Mouse (Mus musculus): Measurements from ENCODE around the gene Cnmd. TPM values are rescaled to one million over a fixed set of nuclear protein-coding genes. Genes with fewer than 3 reads are reported as not detected.

The Cnmd gene
- polyA plus RNA-seq, 1 experiment from 2014 or later, result not detected

DNA sequence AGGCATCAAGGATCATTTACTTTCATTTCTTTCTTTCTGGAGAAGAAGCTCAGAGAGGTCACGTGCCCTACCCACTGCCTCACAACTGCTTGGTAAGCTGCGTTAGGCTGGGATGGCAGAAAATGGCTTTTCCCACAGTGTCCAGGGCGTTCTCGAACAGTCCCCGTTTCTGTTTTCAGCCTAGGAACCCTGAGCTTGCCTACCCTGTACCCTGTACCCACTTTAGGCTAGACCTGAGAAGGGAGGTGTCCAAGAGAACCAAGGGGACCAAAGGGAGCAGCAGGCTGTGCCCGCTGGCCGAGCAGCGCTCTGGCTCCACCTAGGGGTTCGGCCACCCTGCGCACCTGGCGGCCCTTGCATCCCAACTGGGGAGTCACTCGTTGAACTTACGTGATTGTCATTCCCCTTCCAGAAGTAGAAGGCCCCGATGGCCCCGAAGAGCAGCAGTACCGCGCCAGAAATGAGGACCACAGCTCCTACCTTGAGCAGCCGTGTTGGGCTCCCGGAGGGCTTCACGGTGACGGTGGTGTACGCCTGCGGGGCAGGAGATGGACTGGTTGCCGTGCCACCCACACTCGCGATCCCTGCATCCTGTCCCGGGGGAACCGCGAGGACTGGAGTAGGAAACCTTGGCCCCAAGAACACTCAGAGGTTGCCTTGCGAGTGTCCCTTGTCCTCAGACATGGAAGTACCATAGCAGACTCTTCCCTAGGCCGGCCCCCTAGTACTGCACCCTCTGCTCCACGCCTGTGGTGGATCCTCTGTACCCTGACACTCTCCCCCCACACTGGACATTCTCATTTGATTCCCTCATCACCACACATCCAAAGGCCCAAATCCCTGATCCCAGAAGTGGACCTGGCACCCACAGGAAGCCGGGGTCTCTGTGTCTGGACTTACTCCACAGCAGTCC, 709 bp downstream of the Cnmd start:
- 16% methylated on average over 33 of the region's 33 CpGs for WGBS (ENCODE audit: missing documents)
- Histone ChIP-seq H3K36me3 (ENCODE audit: inconsistent target) (no peaks in the 10 kb centered on the region), H3K4me3 (ENCODE audit: inconsistent target) (peak overlapping the region; percentile 12; the same call in 1 of the 2 replicates), H3K27ac (no peak overlapping the region), H3K79me2 (ENCODE audit: inconsistent target) (no peaks in the 10 kb centered on the region)

DNA sequence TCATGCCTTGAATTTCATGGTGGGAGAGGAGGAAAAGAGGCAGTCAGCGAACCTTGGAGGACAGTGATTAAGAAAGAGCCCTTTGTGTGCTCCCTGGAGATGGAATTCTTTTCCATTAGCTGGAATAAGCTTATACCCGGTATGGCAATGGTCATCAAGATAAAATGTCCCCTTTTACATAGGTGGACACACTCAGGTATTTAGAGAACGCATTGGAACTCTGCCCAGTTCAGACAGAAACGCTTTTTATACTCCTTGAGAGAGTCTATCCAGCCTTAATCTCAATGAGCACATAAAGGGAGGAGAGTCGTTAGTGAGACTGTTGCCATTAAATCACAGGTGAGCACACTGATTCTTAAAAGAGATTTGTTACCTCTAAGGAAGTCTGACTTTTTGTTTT, 1.5 kb downstream of the Cnmd start:
- Histone ChIP-seq H3K79me2 (ENCODE audit: inconsistent target) (no peaks in the 10 kb centered on the region), H3K4me3 (ENCODE audit: inconsistent target) (no peak overlapping the region; the same call in 1 of the 2 replicates), H3K36me3 (ENCODE audit: inconsistent target) (no peaks in the 10 kb centered on the region), H3K27ac (no peak overlapping the region)
- WGBS (ENCODE audit: missing documents), result 71% methylated on average over 5 of the region's 5 CpGs

DNA sequence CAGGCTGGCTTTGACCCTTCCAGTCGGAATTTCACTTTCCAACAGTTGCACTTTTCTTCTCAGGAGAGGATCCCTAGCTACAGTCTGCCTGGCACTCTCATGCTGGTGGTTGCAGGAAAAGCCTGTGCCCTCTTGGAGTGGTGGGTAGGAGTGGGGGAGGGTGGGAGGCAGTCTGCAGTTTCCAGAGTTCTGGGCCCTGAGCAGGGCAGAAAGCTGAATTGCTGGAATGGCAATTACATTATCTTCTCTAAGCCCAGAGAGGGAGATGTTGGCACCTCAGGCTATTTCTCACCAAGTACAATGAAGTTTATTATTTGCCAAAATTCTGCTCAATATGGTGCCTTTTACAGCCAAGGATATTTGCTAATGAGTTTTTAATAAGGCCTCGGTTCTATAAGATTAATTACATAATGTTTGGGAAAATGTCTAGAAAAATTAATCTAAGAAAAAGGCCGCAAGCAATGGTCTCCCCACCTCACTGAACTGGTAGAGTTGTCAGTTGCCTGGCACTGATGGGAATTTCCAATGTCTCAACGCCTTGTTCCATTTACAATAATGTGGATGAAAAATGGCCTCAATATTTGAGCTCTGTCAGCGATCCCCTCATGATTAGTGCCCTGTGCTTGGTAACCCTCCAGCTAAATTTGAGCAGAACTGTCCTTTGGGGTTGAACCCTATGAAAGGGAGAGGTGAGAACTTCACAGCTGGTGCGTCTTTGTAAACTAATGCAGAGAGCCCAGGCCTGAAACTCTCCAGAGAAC, 3.0 kb downstream of the Cnmd start:
- Histone ChIP-seq H3K36me3 (ENCODE audit: inconsistent target) (no peaks in the 10 kb centered on the region), H3K79me2 (ENCODE audit: inconsistent target) (no peaks in the 10 kb centered on the region), H3K4me3 (ENCODE audit: inconsistent target) (no peak overlapping the region), H3K27ac (no peak overlapping the region)
- WGBS (ENCODE audit: missing documents), result 94% methylated on average over 6 of the region's 6 CpGs

DNA sequence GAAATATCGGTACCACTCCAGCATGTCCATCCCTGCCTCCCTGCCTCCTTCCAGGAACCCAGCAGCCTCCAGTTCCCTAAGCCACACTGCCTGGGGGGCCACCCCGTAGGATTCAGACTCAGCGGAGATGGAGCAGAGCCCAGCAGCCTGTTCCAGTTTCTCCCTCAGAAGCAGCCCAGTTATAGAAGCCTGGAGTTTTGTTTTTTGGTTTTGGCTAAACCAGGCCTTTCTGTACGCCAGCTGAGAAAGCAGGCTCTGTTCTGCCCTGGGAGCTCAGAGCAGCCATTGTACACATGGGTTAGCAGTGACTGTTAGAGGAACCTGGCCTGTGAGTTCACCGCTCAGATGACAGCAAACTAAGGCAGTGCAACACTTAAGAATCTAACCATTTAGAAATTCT, 3.7 kb downstream of the Cnmd start:
- no peaks in the 10 kb centered on the region for H3K36me3 ChIP-seq (ENCODE audit: inconsistent target)
- 93% methylated on average over 5 of the region's 5 CpGs for WGBS (ENCODE audit: missing documents)

DNA sequence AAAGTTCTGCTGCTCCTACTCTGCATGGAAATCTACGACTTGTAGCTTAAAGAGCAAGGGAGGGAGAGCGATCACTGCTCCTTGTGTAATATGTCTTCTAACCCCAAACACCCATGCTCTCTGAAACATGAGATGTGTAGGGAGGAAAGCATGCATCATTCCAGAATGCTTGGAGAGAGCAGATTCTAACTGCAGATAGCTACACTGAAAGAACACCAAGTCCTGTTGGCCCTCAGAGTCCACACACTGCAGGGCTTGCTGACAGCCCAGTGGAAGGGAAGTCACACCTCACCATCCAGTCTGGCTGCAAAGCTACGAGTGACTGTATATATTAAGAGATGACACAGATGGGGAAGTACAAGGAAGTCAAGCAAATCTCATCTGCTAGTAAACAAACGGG, 9.3 kb downstream of the Cnmd start:
- H3K4me3 ChIP-seq (ENCODE audit: inconsistent target), result no peak overlapping the region
- 55% methylated on average over 4 of the region's 4 CpGs for WGBS (ENCODE audit: missing documents)
- no peaks in the 10 kb centered on the region for H3K79me2 ChIP-seq (ENCODE audit: inconsistent target)
- H3K36me3 ChIP-seq (ENCODE audit: inconsistent target), result no peaks in the 10 kb centered on the region
- H3K27ac ChIP-seq, result no peak overlapping the region

More for the DNA sequence above, 3.7 kb downstream of the Cnmd start:
- Histone ChIP-seq H3K4me3 (ENCODE audit: inconsistent target) (no peak overlapping the region), H3K79me2 (ENCODE audit: inconsistent target) (no peaks in the 10 kb centered on the region), H3K27ac (no peak overlapping the region)

DNA sequence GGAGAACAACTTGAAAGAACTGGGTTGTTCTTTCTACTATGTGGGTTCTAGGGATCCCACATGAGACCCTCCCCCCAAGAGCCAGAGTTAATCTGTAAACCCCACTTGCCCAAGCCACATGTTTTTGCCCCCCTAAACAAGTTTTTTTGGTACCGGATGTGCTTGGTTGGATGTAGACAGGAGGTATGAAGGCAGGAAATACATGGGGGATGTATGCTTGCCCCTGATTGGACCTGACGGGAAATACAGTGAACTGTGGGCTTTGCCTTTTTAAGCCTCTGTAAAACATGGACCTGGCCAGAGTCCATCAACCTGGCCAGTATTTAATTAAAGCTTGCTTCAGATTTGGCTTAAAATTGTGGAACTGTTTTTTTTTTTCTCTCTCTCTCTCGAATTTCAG, 12.3 kb downstream of the Cnmd start:
- WGBS (ENCODE audit: missing documents), result 28% methylated on average over 3 of the region's 3 CpGs
- Histone ChIP-seq H3K4me3 (ENCODE audit: inconsistent target) (no peak overlapping the region), H3K27ac (no peak overlapping the region), H3K79me2 (ENCODE audit: inconsistent target) (no peaks in the 10 kb centered on the region), H3K36me3 (ENCODE audit: inconsistent target) (no peaks in the 10 kb centered on the region)

DNA sequence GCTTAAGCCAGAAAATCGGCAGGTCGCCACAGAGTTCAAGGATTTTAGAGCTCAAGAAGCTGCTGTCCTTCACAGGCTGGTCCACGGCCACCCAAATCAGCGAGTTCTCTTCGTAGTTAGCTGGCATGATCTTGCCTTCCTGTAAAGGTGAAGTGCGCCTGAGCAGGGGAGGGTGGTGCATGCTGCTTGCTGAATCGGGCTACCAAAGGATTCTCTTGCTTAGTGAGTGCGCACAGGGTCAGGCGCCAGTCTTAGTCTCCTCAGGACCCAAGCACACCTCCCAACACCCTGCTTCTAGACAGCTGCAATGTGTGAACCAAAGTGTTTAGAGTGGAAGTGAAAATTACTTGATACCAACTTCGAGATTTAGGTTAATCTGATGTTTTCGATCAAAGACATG, 16.6 kb downstream of the Cnmd start:
- H3K27ac ChIP-seq, result no peak overlapping the region
- no peak overlapping the region for H3K4me3 ChIP-seq (ENCODE audit: inconsistent target)
- 25% methylated on average over 11 of the region's 11 CpGs for WGBS (ENCODE audit: missing documents)
- no peaks in the 10 kb centered on the region for H3K79me2 ChIP-seq (ENCODE audit: inconsistent target)
- no peaks in the 10 kb centered on the region for H3K36me3 ChIP-seq (ENCODE audit: inconsistent target)

DNA sequence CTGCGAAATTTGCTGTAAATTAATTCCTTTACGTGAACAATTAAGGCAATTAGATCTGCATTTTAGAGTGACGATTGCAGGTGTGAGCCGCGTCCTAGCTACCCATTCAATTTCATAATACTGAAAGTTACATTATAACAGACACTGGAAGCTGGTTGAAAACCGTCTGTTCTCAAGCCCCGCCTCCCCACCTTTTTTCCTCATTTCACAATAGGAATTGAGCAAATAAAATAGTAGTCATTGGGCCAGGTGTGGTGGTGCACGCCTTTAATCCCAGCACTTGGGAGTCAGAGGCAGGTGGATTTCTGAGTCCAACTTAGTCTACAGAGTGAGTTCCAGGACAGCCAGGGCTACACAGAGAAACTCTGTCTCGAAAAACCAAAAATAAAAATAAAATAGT, 19.9 kb downstream of the Cnmd start:
- Histone ChIP-seq H3K36me3 (ENCODE audit: inconsistent target) (no peaks in the 10 kb centered on the region), H3K27ac (no peak overlapping the region), H3K79me2 (ENCODE audit: inconsistent target) (no peaks in the 10 kb centered on the region), H3K4me3 (ENCODE audit: inconsistent target) (no peak overlapping the region)
- 66% methylated on average over 9 of the region's 9 CpGs for WGBS (ENCODE audit: missing documents)

DNA sequence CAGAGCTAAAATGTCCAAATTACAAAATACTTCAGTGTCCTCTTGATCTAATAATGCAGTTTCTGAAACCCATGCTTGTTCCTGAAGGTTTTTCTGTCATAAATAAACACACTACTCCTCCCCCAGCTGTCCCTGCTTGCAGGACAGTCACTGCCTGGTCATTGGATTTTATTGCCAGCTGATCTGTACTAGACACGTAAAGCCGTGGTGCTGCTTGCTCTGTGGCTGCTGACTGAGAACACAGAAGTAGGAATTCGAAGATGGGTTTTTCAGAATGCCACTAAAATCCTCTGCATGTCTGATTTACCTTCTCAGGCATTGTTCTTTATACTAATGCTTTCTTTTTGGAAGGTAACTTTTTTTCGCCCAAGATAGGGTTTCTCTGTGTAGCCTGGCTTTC, 25.2 kb downstream of the Cnmd start:
- Histone ChIP-seq H3K4me3 (ENCODE audit: inconsistent target) (no peak overlapping the region), H3K27ac (no peak overlapping the region), H3K36me3 (ENCODE audit: inconsistent target) (0 out of 2 replicates have a peak, but pooled peaks cover 6% of the 10 kb centered on the region), H3K79me2 (ENCODE audit: inconsistent target) (no peaks in the 10 kb centered on the region)
- 93% methylated on average over 4 of the region's 4 CpGs for WGBS (ENCODE audit: missing documents)

DNA sequence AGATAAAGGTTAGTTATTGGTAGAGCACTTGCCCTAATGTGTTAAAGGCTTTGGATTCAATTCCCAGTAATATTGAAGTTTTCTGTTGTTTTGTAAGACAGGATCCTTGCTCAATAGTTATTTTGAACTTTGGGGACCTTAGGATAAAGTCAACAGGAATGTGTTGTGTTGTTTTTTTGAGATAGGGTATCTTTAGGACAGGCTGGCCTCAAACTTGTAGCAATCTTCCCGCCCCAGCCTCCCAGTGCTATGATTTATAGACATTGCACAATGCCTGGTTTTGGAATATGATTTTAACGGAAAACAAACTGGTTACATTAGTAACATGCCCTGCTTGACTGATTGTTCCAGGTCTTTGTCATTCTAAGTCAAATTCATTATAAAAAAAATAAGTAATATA, 28.8 kb downstream of the Cnmd start:
- Histone ChIP-seq H3K79me2 (ENCODE audit: inconsistent target) (no peaks in the 10 kb centered on the region), H3K36me3 (ENCODE audit: inconsistent target) (0 out of 2 replicates have a peak, but pooled peaks cover 31% of the 10 kb centered on the region), H3K4me3 (ENCODE audit: inconsistent target) (no peak overlapping the region), H3K27ac (no peak overlapping the region)
- 100% methylated on average over 2 of the region's 2 CpGs for WGBS (ENCODE audit: missing documents)

DNA sequence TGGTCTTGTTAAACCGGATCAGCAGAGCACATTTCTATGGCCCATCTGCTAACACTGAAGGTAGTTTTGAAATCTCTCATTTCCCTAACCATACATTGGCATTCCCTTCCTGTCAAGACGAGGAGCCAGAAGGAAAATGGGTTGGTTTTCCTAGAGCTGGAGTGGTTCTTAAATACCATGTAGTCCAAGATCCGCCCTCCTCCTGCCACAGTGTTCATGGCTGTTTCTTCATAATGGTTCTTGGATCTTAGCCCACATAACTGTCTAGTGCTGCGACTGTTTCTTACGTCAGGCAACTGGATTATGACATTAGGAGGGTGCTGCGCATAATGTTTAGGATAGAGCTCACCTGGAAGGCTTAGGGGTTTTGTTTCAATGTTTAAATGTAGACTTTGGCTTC, 29.6 kb downstream of the Cnmd start:
- peaks cover 38% of the 10 kb centered on the region; the same call in 1 of the 2 replicates for H3K36me3 ChIP-seq (ENCODE audit: inconsistent target)
- 91% methylated on average over 6 of the region's 6 CpGs for WGBS (ENCODE audit: missing documents)
- H3K27ac ChIP-seq, result no peak overlapping the region

DNA sequence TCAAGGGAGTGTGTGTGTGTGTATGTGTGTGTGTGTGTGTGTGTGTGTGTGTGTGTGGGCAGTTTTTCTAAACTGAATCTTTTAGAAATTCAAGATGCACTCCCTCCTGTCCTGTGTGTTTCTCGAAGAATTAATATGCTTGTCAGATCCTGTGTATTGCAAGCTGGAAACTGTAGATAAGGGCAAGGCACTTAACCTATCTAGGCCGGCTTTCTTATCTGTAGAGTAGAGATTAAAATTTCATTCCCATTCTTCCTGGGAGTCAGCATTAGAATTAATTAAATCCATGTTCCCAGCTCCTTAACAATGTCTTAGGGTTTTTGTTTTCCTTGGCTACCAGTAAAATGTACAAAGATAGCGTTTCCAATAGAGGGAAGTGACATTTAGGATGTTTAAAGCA, 40.8 kb downstream of the Cnmd start:
- Histone ChIP-seq H3K4me3 (ENCODE audit: inconsistent target) (no peak overlapping the region), H3K36me3 (ENCODE audit: inconsistent target) (peaks cover 67% of the 10 kb centered on the region), H3K79me2 (ENCODE audit: inconsistent target) (no peaks in the 10 kb centered on the region), H3K27ac (no peak overlapping the region)
- WGBS (ENCODE audit: missing documents), result 81% methylated on average over 3 of the region's 3 CpGs

More for the DNA sequence above, 29.6 kb downstream of the Cnmd start:
- Histone ChIP-seq H3K79me2 (ENCODE audit: inconsistent target) (no peaks in the 10 kb centered on the region), H3K4me3 (ENCODE audit: inconsistent target) (no peak overlapping the region)

DNA sequence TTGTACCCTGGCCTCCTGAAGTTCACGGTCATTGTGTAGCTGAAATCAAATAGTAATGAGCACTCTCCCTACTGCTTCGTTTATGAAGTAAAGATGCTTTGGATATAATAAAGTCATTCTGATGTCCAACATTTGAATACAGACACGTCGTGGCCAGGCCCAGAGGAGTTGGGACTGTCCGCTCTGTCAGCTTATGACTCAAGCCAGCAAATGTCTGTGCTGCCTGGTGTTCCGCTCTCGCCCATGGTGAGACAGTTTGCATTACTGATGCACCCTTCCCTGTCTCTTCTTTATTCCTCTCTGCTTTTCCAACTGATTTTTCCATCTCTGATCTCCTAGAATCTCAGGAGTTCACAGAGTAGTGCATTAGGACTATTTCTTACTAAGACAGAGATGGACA, 42.2 kb downstream of the Cnmd start:
- H3K4me3 ChIP-seq (ENCODE audit: inconsistent target), result no peak overlapping the region
- no peaks in the 10 kb centered on the region for H3K79me2 ChIP-seq (ENCODE audit: inconsistent target)
- peaks cover 59% of the 10 kb centered on the region for H3K36me3 ChIP-seq (ENCODE audit: inconsistent target)
- no peak overlapping the region for H3K27ac ChIP-seq
- 96% methylated on average over 7 of the region's 7 CpGs for WGBS (ENCODE audit: missing documents)

DNA sequence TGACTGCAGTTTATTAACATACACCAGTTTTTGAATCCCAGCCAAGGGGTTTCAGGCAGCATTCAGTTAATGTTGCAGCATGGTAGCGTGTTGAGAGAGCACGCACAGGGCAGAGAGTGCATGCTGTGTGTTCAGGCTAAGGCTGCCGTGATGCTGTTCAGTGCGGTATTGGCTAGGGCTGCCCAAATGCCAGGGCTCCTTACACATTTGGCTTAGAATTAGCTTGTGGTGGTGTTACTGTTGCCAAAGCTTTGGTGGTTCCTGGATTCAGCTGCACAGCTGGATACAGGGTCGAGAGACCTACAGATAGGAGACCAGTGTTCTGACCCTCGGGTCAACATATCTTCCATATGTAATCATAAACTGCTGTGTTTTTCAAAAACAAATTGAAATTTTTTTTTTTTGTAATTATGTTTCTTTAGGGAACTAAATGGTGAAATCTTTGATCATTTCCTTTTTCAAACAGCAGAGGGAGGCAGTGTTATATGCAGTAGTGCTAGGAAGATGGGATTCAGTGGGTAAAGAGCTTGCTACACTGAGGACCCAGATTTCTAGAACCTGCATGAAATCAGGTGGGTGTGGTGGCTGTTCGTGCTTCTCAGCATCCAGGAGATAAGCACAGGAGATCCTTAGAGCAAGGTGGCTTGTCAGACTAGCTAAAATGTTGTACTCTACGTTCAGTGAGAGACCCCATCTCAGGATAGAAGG, 44.7 kb downstream of the Cnmd start:
- peaks cover 64% of the 10 kb centered on the region for H3K36me3 ChIP-seq (ENCODE audit: inconsistent target)
- H3K27ac ChIP-seq, result no peak overlapping the region
- H3K4me3 ChIP-seq (ENCODE audit: inconsistent target), result no peak overlapping the region
- 88% methylated on average over 8 of the region's 8 CpGs for WGBS (ENCODE audit: missing documents)
- no peaks in the 10 kb centered on the region for H3K79me2 ChIP-seq (ENCODE audit: inconsistent target)

All from macrophage (primary cell).